Mouse (Mus musculus): Measurements from ENCODE around the gene H2-M3. TPM values are rescaled to one million over a fixed set of nuclear protein-coding genes. Genes with fewer than 3 reads are reported as not detected.

Gene H2-M3
- total RNA-seq (2023): 4.4 and 4.6 TPM in 2 replicates

DNA sequence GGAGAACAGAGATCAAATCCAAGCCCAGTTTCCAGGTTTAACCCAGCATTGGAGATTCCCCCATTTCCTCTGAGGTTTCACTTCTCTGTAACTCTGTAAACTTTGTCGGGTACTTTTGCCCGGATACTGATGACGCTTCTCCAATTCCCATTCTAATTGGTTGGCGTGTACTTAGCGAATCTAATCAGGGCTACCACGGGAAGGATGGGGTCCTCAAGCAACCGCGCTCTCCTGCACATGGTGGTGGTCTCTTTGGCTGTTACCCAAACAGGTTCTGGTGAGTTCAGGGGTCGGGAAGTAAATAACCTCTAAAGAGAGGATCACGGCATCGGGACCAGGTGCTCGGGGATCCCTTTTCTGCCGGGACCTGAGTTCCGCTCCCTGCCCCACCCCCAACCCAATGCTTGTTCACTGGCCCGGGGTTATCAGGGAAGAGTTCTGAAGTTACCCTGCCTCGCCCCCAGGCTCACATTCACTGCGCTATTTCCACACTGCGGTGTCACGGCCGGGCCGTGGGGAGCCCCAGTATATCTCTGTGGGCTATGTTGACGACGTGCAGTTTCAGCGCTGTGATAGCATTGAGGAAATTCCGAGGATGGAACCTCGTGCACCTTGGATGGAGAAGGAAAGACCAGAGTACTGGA lies at the start of gene H2-M3:
TSS of gene H2-M3 (plus strand) at position 163 of the 644 bp plus-strand sequence.

DNA sequence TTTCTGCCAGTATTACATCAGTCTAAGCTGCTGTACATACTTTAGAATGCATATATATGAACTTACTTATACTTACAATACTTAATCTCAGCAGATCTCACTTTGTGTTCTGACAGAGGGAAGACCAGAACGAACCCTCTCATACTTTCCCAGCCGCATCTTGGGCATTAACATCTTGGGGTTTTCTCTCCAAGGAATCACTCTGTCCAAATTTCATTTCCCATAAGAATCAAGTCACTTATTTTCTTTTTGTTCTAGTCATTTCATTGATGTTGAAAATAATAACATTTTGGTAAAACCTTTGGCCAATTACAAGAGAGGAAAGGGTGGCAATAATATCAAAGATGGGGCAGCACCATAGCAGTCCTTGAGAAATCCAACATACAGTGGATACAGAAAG lies 32.8 kb upstream of the H2-M3 start, which contains the start of gene Olfr97:
TSS of gene Olfr97 (minus strand) at position 101 of the 400 bp plus-strand sequence.

DNA sequence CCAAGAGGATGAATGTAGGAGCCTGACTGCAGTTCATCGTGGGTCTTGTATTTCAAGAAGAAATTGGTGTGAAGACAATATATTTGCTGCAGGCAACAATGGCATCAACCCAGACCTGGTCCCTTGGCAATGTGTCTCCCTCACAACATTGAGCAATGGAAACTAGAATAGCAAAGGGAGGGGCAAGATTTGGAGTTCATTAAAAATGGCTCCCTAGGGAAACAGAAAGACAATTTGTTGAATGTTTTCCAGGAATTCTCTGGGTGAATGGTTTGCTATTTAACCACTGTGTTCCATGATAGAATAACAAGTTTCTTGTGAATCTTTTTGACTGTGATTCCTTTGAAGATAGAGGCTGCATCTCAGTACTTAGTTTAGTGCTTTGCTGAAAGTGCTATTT lies 6.4 kb upstream of the H2-M3 start, which contains the start of gene Olfr98:
TSS of gene Olfr98 (minus strand) at position 124 of the 400 bp plus-strand sequence.

GRCm38 (mm10) chr17:37283360-37283759 lies 13.3 kb downstream of the H2-M3 start, which contains the start of gene Olfr99:
Olfr99 (minus strand) TSS chr17:37283460.

GRCm38 (mm10) chr17:37304213-37304612 lies 34.2 kb downstream of the H2-M3 start, which contains the start of gene Olfr101:
Olfr101 (minus strand) TSS chr17:37304313.

DNA sequence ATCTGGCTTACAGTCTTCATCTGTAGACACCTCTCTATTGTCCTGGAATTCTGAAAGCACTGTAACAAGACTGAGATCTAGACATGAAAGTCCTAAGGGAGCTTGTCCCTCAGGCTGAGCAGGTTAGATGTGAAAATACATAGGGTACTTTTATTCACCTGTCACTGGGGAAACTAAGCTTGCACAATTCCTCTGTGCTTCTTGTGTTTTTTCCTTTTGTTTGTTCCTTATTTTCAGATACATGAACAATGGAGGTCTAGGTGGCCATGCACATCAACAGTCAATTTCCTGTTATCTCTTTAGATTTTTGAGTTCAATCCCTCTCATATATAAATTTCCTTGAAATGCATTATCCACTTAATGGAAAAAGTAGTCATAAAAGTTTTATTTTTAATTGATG lies 46.9 kb downstream of the H2-M3 start, which contains the start of gene Olfr102:
TSS of gene Olfr102 (minus strand) at position 101 of the 400 bp plus-strand sequence.

Other genes starting within 250 kb of the H2-M3 start
- not detected in 2 replicates for gene Mog, start 246.8 kb upstream of the H2-M3 start, total RNA-seq (2023)
- gene Gabbr1, start 224.3 kb upstream of the H2-M3 start, total RNA-seq (2023): 148 and 221 TPM in 2 replicates
- not detected in 2 replicates for gene Olfr90, start 181.7 kb upstream of the H2-M3 start, total RNA-seq (2023)
- not detected in 2 replicates for gene Olfr91, start 171.9 kb upstream of the H2-M3 start, total RNA-seq (2023)
- gene Olfr92, start 150.1 kb upstream of the H2-M3 start, total RNA-seq (2023): not detected in 2 replicates
- not detected in 2 replicates for gene Olfr93, start 108.7 kb upstream of the H2-M3 start, total RNA-seq (2023)
- gene Ubd, start 76.3 kb upstream of the H2-M3 start, total RNA-seq (2023): not detected in 2 replicates
- not detected in 2 replicates for gene Olfr94, start 69.2 kb upstream of the H2-M3 start, total RNA-seq (2023)
- gene Olfr95, start 57.1 kb upstream of the H2-M3 start, total RNA-seq (2023): not detected in 2 replicates
- not detected in 2 replicates for gene Olfr96, start 50.1 kb upstream of the H2-M3 start, total RNA-seq (2023)
- gene Olfr97, start 32.9 kb upstream of the H2-M3 start, total RNA-seq (2023): not detected in 2 replicates
- gene Olfr98, start 6.5 kb upstream of the H2-M3 start, total RNA-seq (2023): not detected in 2 replicates
- gene Olfr99, start 13.2 kb downstream of the H2-M3 start, total RNA-seq (2023): not detected in 2 replicates
- gene Olfr101, start 34.1 kb downstream of the H2-M3 start, total RNA-seq (2023): not detected in 2 replicates
- not detected in 2 replicates for gene Olfr102, start 46.8 kb downstream of the H2-M3 start, total RNA-seq (2023)
- not detected in 2 replicates for gene Olfr103, start 69.5 kb downstream of the H2-M3 start, total RNA-seq (2023)
- not detected in 2 replicates for gene Olfr104-ps, start 89.4 kb downstream of the H2-M3 start, total RNA-seq (2023)
- not detected in 2 replicates for gene Olfr105-ps, start 108.8 kb downstream of the H2-M3 start, total RNA-seq (2023)
- gene Olfr106-ps, start 120.2 kb downstream of the H2-M3 start, total RNA-seq (2023): not detected in 2 replicates
- gene Olfr107, start 129.0 kb downstream of the H2-M3 start, total RNA-seq (2023): not detected in 2 replicates
- not detected in 2 replicates for gene Olfr108, start 175.3 kb downstream of the H2-M3 start, total RNA-seq (2023)
- gene Olfr109, start 188.7 kb downstream of the H2-M3 start, total RNA-seq (2023): not detected in 2 replicates
- not detected in 2 replicates for gene H2-M2, start 213.3 kb downstream of the H2-M3 start, total RNA-seq (2023)
- gene Olfr110, start 222.2 kb downstream of the H2-M3 start, total RNA-seq (2023): not detected in 2 replicates
- gene Olfr111, start 237.8 kb downstream of the H2-M3 start, total RNA-seq (2023): not detected in 2 replicates